Mouse (Mus musculus) layer of hippocampus, postnatal 25 days (tissue): ENCODE measurements around the gene Lce6a. TPM values are rescaled to one million over a fixed set of nuclear protein-coding genes. Genes with fewer than 3 reads are reported as not detected.

Experiments
- DNase-seq, 2 experiments: peaks; one replicate each; pipeline ENCODE4 v3.0.0; 2022; ENCODE audit warnings: mixed read lengths in 2 of 2, low spot score in 1 of 2; ENCODE audit errors: extremely low spot score in 1 of 2
- total RNA-seq, 2 experiments: library from RNA; stranded (reverse); gene quantifications; 2 replicates each; pipeline ENCODE4 v1.2.3; 2021

Lce6a gene
- total RNA-seq, 2 experiments from 2014 or later: not detected

DNA sequence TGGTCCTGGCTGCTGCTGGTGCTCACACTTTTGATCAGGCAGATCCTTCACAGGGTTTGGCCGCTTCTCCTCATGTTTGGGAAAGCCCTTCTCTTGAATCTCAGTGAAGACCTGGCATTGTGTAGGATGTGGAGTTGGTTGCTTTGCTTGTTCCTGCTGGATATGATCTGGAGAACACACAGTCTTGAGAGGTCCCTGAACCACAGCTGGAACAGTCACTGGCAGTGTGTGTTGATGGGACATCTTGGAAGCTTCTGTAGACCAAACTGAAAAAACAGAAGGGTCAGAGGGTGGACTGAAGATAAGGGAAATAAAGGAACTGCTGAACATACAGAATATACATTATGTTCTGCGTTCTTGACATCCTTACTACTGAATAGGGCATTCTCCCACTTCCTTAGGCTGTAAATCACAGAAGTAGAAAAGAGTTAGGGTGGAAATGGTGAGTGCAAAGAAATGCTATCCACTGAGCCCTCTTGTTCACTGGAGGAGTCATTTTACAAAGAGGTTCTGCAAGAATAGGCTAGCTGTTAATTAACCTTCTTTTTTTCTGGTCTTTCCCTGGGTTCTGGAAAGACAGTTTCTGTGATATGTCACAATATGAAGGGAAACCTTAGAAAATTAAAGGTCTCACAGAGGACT is 48.8 kb downstream of the Lce6a start:
- DNase-seq: no peak

Other genes starting within 250 kb of the Lce6a start
- not detected for gene Sprr2h, start 236.0 kb downstream of the Lce6a start, total RNA-seq
- not detected for gene Sprr2i, start 213.7 kb downstream of the Lce6a start, total RNA-seq
- not detected for gene Sprr2j-ps, start 203.6 kb downstream of the Lce6a start, total RNA-seq
- 1 to 10 TPM; 2.3 to 3.6 TPM for gene Gm9774, start 192.2 kb downstream of the Lce6a start, total RNA-seq
- gene Sprr2k, start 189.1 kb downstream of the Lce6a start, total RNA-seq: not detected
- gene Sprr1b, start 182.9 kb downstream of the Lce6a start, total RNA-seq: not detected
- gene Sprr3, start 162.9 kb downstream of the Lce6a start, total RNA-seq: not detected
- not detected for gene Sprr1a, start 135.8 kb downstream of the Lce6a start, total RNA-seq
- gene Sprr4, start 121.2 kb downstream of the Lce6a start, total RNA-seq: not detected
- not detected for gene 2310046K23Rik, start 87.1 kb downstream of the Lce6a start, total RNA-seq
- not detected for gene Ivl, start 47.9 kb downstream of the Lce6a start, total RNA-seq
- gene Smcp, start 32.7 kb downstream of the Lce6a start, total RNA-seq: not detected
- gene 2210017I01Rik, start 14.2 kb downstream of the Lce6a start, total RNA-seq: not detected
- not detected for gene Lce1a1, start 26.6 kb upstream of the Lce6a start, total RNA-seq
- not detected for gene Lce1b, start 35.3 kb upstream of the Lce6a start, total RNA-seq
- not detected for gene Lce1a2, start 48.7 kb upstream of the Lce6a start, total RNA-seq
- gene Lce1c, start 57.6 kb upstream of the Lce6a start, total RNA-seq: not detected
- not detected for gene Lce1d, start 65.5 kb upstream of the Lce6a start, total RNA-seq
- not detected for gene Lce1e, start 87.4 kb upstream of the Lce6a start, total RNA-seq
- not detected for gene Lce1f, start 98.7 kb upstream of the Lce6a start, total RNA-seq
- not detected for gene Gm38119, start 117.4 kb upstream of the Lce6a start, total RNA-seq
- not detected for gene Lce1g, start 130.7 kb upstream of the Lce6a start, total RNA-seq
- gene Lce1h, start 143.4 kb upstream of the Lce6a start, total RNA-seq: not detected
- not detected for gene Lce1i, start 157.2 kb upstream of the Lce6a start, total RNA-seq
- gene Lce1j, start 168.9 kb upstream of the Lce6a start, total RNA-seq: not detected
- gene Lce1k, start 186.2 kb upstream of the Lce6a start, total RNA-seq: not detected
- gene Kprp, start 205.6 kb upstream of the Lce6a start, total RNA-seq: not detected
- not detected for gene Lce1l, start 229.6 kb upstream of the Lce6a start, total RNA-seq
- not detected for gene 2310050C09Rik, start 248.6 kb upstream of the Lce6a start, total RNA-seq